Mouse (Mus musculus) cerebellum, postnatal 36 days (tissue): ENCODE measurements around the gene Cyp2r1.
"Not testable (repeated sequence)": the region's sequence is repeated elsewhere in the genome, so short reads cannot be mapped to it uniquely, and the experiment has no call there.

ENCODE experiments used
- DNase-seq, 2 experiments: peaks; one replicate each; pipeline ENCODE4 v3.0.0; 2021 to 2022; ENCODE audit warnings: mixed read lengths in 2 of 2

Gene Cyp2r1

GRCm38 (mm10) chr7:114562531-114563241, at the start of gene Cyp2r1:
Cyp2r1 (minus strand) TSS chr7:114562972.
- peak; percentile 71 to 78 for DNase-seq

DNA sequence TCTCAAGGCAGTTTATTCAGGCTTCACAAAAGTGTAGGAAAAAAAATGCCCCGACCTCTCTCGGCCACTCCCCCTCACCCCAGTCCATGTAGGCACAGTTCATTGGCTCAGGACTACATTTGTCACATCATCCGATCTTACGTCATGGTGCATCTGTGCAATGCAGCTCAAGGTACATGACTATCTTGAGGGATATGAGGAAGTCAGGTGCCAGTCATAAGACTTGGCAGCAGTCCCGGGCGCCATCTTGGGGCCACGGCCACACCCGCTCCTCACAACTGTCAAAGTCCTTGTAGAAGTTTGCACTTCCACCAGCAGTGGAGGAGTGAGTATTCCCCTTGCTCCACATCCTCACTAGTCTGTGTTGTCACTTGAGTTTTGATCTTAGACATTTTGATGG, 31.6 kb upstream of the Cyp2r1 start:
- not testable (repeated sequence) for DNase-seq

DNA sequence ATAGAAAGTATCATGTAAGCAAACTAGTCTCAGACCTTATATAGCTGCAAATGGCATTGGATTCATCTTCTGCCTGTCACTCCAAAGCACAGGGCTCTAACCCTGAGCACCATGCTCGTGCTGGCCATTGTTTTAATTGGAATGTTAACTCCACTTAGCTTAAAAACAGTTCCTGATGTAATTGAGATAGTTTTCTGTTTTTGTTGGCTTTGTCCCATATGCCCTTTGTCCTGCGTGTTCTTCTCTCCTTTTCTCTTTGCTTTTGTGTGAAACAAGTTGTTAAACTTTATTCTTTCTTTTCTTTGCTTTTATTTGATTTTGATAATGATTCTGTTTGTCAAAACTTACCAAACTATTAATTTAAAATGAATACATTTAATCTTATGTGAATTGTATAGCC, 19.7 kb upstream of the Cyp2r1 start:
- no peak for DNase-seq

DNA sequence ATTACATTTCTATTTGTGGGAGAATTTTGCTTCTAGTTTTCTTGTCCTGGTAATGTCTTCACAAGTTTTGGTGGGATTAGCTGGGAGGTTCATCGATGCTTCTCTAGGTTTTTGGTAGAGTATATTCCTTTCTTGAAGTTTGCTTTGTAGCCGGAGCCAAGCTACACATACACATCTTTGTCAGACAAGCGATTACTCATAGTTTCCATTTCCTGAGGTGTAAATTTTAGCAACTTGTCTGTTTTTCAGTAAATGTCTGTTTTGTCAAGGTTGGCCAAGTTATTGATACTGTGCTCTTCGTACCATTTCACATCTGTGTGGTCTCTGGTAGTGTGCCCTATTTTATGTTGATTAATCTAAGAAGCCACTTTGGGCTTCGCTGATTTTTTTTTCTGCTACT, 18.4 kb upstream of the Cyp2r1 start:
- no peak for DNase-seq

DNA sequence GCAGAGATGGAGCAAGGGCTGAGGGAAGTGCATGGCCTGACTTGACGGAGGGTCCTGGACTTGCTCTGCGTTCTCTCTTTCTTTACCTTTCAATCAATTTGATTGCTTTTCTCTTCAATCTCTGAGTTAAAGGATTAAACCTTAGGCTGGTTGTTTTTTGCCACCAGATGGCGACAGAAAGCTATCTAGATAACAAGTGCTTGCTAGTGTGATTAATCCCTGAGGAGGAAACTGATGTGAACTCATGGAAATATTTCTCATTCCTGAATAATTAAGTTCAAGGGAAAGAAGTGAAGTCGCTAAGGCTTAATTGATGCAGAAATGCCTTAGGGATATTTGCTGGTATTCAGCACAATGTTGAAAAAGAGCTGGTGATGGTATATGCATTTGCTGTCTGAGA, 17.7 kb upstream of the Cyp2r1 start:
- peak; percentile 32 to 61 for DNase-seq

DNA sequence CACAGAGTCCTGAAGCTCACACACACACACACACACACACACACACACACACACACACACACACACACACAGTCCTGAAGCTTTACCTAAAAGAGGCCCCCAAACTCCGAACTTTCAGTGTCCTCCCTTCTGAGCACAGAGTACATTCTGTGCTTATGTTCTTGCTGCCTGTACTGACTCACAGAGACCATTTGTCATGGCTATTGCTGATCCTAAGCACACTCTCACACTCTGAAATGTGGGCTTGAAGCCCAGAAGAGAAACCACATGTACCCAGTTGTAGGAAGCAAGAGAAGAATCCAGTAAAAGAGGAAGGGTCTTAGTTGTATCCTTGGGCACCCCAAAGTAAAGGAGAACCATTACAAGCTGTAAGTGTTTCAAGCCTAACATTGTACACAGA, 14.9 kb upstream of the Cyp2r1 start:
- no peak for DNase-seq

DNA sequence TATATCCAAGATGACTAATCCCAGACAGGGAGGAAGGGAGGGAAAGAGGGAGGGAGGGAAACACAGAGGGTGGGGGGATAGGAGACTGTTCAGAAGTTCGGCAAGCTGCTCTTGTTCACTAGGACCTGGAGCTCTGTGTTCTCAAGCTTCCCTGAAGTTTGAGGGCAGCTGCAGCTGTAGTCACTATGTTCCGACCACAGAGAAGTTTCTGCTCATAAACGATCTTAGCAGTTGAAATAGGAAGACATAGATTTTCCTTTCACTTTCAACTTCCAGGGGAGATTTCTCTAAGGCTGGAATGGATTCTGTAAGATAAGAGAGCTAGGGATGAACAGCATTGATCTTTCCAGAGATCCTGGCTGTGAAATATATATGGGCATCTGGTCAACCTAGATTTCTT, 14.2 kb upstream of the Cyp2r1 start:
- no peak for DNase-seq

DNA sequence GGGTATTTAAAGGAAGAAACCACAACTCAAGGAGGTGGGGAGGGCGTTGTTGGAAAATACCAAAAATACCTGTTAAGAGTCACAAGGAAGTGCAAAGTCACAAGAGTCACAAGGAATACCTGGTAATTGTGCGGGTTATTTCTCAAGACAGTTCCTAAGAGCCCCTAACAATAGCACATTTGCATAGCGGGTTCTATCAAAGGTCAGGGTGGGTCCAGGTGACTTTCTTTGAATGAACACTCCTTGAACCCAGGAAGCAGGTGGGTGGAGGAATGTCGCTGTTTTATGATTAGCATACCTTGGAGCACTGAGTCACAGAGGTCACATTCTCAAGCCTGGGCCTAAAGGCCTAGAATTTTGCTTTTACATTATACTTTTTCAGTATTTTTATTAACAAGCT, 11.1 kb upstream of the Cyp2r1 start:
- DNase-seq, result not testable (repeated sequence)

DNA sequence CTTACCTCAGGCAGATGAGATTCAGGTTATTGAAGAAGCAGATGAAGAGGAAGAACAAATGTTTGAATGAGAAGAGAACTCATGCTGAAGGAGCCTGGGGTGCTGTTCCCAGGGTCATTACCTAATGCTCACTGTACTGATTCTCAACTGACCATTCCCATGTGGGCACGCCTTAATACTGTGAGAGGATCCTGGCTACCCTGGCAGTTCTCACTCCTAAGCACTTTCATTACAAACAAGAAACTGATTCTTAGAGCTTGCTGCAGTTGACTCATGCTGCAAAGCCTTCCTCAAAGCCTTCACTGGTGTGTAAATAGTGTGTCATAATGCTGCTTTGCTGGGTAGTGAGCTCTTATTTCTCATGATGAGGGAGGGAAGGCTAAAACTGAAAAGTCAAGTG, 26.6 kb downstream of the Cyp2r1 start:
- DNase-seq, result no peak

DNA sequence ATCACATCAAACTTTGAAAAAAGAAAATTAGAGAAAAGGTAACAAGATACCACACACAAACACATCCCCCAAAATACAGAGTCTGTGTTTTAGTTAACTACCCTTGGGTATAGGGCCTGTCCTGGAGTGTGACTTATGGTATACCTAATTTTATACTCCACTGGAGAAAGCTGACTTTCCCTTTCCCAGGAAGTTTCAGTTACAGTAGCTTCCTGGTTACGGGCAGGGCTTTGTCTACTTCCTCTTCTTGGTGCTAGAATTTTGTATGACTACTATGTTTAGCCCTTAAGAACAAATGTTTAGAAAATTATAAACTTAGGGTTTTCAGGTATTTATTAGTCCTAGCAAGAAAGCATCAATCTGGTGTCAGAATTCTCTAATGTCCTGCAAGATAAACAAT, 36.5 kb downstream of the Cyp2r1 start:
- no peak for DNase-seq

DNA sequence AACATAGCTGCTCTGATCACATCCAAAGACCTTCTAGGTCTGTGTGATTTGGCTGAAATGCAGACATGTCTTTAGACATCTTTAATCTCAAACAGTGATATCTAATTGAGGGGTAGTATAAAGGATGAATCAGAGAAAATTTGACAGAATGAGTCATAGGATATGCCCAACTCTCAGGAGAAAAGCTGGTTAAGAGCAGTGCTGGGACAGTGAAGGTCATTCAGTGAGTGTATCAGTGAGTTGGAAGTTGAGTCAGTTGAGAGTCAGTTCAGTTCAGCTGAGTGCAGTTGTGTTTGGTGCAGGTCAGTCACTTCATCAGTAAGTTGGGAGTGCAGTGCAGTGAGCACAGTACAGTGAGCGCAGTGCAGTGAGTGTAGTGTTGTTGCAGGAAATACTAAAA, 42.6 kb downstream of the Cyp2r1 start:
- no peak for DNase-seq

DNA sequence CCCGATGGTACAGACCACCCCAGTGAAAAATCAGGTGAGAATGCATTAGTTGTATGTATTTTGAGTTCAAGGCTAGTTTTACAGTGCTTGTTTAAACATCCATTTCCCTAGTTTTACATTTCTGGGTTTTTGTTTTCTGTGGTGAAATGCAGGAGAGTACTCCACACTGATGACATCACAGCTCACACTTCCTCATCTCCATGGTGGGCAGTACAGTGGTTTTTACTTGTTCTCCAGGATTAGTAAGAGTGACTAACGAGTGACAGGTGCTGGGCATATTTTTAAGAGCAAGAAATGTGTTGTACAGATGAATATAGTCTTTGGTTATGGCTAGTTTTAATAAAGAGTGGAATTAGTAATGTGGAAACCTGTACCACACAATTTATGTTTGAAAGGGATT, 53.9 kb downstream of the Cyp2r1 start:
- DNase-seq, result no peak
